ENCODE assay signal across 8 mouse cellular contexts in the genomic region with DNA sequence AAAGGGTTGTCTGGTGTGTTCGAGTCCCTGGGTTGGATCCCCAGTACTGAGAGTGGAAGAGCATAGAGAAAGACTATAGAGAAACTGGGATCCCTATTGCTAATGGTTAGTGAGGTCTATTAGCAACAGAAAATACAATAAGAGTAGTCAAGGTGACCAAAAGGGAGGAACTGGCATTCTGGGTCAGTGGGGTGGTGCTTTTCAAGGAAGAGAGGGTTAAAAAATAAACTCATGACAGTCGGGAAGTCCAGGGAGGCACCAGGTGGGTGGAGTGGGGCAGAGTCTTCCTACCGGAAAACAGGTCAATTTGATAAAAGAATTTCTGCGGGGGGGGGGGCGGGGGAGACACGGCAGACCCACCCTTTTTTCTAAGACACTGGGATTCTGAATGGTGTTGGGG. TPM values are rescaled to one million over a fixed set of nuclear protein-coding genes. Genes with fewer than 3 reads are reported as not detected.
DNase-seq lines count a peak whose midpoint lies in the region; ATAC-seq and TF ChIP-seq lines count a peak whose summit lies in the region.

No protein-coding gene starts in this region.

- no peaks in the 10 kb centered on the region for H3K27me3 ChIP-seq in lung, embryonic 14.5 days (ENCODE audit: insufficient read depth, low read length)
- no peaks in the 10 kb centered on the region for H3K27me3 ChIP-seq in heart, embryonic 15.5 days
- no peaks in the 10 kb centered on the region for H3K27me3 ChIP-seq in limb, embryonic 12.5 days

- no peaks in the 10 kb centered on the region for H3K36me3 ChIP-seq in lung, embryonic 14.5 days (ENCODE audit: insufficient read depth)
- H3K36me3 ChIP-seq in heart, embryonic 15.5 days: no peaks in the 10 kb centered on the region
- H3K36me3 ChIP-seq in limb, embryonic 12.5 days: no peaks in the 10 kb centered on the region

- H3K4me1 ChIP-seq in lung, embryonic 14.5 days (ENCODE audit: insufficient read depth): 0 out of 2 replicates have a peak, but pooled peaks cover 6% of the 10 kb centered on the region
- H3K4me1 ChIP-seq in heart, embryonic 15.5 days (replicated peaks): peaks cover 45% of the 10 kb centered on the region
- peaks cover 35% of the 10 kb centered on the region for H3K4me1 ChIP-seq in limb, embryonic 12.5 days (replicated peaks)
- H3K4me1 ChIP-seq in olfactory bulb, adult 2 months (ENCODE audit: control insufficient read depth, insufficient read depth, low read length): peaks cover 14% of the 10 kb centered on the region

- 9% methylated on average over 6 of the region's 6 CpGs for WGBS in lung, embryonic 14.5 days
- WGBS in heart, embryonic 15.5 days: 17% methylated on average over 6 of the region's 6 CpGs
- WGBS in limb, embryonic 12.5 days: 15% methylated on average over 6 of the region's 6 CpGs
- WGBS in olfactory bulb, adult 2 months: 41% methylated on average over 6 of the region's 6 CpGs

- no peak for TF ChIP-seq POLR2A in olfactory bulb, adult 2 months (IDR thresholded peaks at IDR 0.05; ENCODE audit: insufficient read depth, low read depth, low read length)

- no peak for TF ChIP-seq CTCF in lung, embryonic 14.5 days (IDR thresholded peaks at IDR 0.05; ENCODE audit: low read depth)
- TF ChIP-seq CTCF in olfactory bulb, adult 2 months (IDR thresholded peaks at IDR 0.05; ENCODE audit: insufficient read depth, low read depth, low read length): no peak

- H3K4me2 ChIP-seq in lung, embryonic 14.5 days: peak overlapping the region; percentile 83
- peak overlapping the region; percentile 77 for H3K4me2 ChIP-seq in heart, embryonic 15.5 days
- peak overlapping the region; percentile 85 for H3K4me2 ChIP-seq in limb, embryonic 12.5 days

- H3K9me3 ChIP-seq in lung, embryonic 14.5 days (ENCODE audit: low read depth, low read length): no peaks in the 10 kb centered on the region
- no peaks in the 10 kb centered on the region for H3K9me3 ChIP-seq in heart, embryonic 15.5 days (replicated peaks)
- H3K9me3 ChIP-seq in limb, embryonic 12.5 days: no peaks in the 10 kb centered on the region

- no peak for ATAC-seq in lung, embryonic 14.5 days (ENCODE audit: insufficient read depth)
- ATAC-seq in heart, embryonic 15.5 days (replicated peaks; ENCODE audit: insufficient number of reproducible peaks, insufficient read depth, low FRiP score, low read depth): no peak
- no peak for ATAC-seq in limb, embryonic 12.5 days (ENCODE audit: insufficient number of reproducible peaks, insufficient read depth, low FRiP score, low TSS enrichment, low read depth)

- H3K27ac ChIP-seq in lung, embryonic 14.5 days (ENCODE audit: low read depth): peak overlapping the region; percentile 46
- peak overlapping the region; percentile 98 for H3K27ac ChIP-seq in heart, embryonic 15.5 days
- peak overlapping the region; percentile 94 for H3K27ac ChIP-seq in limb, embryonic 12.5 days
- H3K27ac ChIP-seq in olfactory bulb, adult 2 months (ENCODE audit: insufficient read depth, low read depth, low read length): peak overlapping the region; percentile 41; the same call in 1 of the 2 replicates

- H3K9ac ChIP-seq in lung, embryonic 14.5 days: peak overlapping the region; percentile 77; the same call in 1 of the 2 replicates
- H3K9ac ChIP-seq in heart, embryonic 15.5 days: peak overlapping the region; percentile 95
- H3K9ac ChIP-seq in limb, embryonic 12.5 days (replicated peaks): no peak overlapping the region; the same call in 1 of the 2 replicates

- DNase-seq in lung, embryonic 14.5 days: no peak
- DNase-seq in lung, postnatal 4 days: no peak
- no peak for DNase-seq in ovary, postnatal 36 days (ENCODE audit: low spot score)
- DNase-seq in retina, postnatal 1 day: no peak
- no peak for DNase-seq in right cerebral cortex, postnatal 14 days

- peak overlapping the region; percentile 89 for H3K4me3 ChIP-seq in lung, embryonic 14.5 days (ENCODE audit: low read depth, low read length)
- peak overlapping the region; percentile 96 for H3K4me3 ChIP-seq in heart, embryonic 15.5 days
- H3K4me3 ChIP-seq in limb, embryonic 12.5 days (replicated peaks): peak overlapping the region; percentile 96
- no peak overlapping the region for H3K4me3 ChIP-seq in olfactory bulb, adult 2 months (ENCODE audit: insufficient read depth, low read depth, low read length)

RNA-seq across cellular contexts. Expression of gene Ypel2, which starts 0.8 kb away (rescaled TPM):
- polyA plus RNA-seq in lung, embryonic 14.5 days (2014; fragmentation: Nextera tagmentation; extraction: Ambion mirVana): 6.8 and 7.0 TPM in 2 replicates
- polyA plus RNA-seq in heart, embryonic 15.5 days (2015; fragmentation: Nextera tagmentation; extraction: Ambion mirVana): 20.8 and 23.1 TPM in 2 replicates
- polyA plus RNA-seq in limb, embryonic 12.5 days (2016; fragmentation: Nextera tagmentation; extraction: Ambion mirVana): 9.8 and 10.5 TPM in 2 replicates
- not detected in 2 replicates for polyA plus RNA-seq in olfactory bulb, adult 2 months (2012; ENCODE audit: insufficient read depth, insufficient read length, low replicate concordance, missing spikeins)

Comparison
In these comparisons a context has a peak if more than half of its experiments do, and no peak if none do; other contexts are left out.
1. H3K27ac ChIP-seq: peak in every context shown above with its lines; median percentile 98 in heart, embryonic 15.5 days; 94 in limb, embryonic 12.5 days; 46 in lung, embryonic 14.5 days; 41 in olfactory bulb, adult 2 months.